Mouse (Mus musculus) yolk sac, embryonic 10.5 days (tissue): ENCODE data around the gene Fabp3.

Source experiments
- DNase-seq: peaks from one replicate; pipeline ENCODE4 v3.0.0-alpha.2; 2017; ENCODE audit warnings: low spot score

Fabp3 gene

DNA sequence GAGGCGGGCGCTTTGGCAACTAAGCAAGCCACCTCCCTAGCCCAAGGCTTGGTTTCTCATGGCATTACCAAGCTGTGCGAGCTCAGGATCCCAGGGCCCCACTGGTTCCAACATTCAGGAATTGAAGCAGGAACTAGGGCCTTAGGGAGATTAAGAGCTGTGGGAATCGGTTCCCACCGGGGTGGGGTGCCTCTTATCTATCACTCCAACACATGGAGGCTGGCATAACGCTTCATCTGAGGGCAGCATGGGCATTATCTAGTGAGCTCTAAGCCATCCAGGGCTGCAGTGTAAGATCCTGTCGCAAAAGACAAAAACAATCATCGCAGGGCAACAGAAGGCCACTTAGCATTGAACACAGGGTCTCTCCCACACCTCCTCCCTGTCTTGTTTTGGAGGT, 13.9 kb upstream of the Fabp3 start:
- DNase-seq: no peak

DNA sequence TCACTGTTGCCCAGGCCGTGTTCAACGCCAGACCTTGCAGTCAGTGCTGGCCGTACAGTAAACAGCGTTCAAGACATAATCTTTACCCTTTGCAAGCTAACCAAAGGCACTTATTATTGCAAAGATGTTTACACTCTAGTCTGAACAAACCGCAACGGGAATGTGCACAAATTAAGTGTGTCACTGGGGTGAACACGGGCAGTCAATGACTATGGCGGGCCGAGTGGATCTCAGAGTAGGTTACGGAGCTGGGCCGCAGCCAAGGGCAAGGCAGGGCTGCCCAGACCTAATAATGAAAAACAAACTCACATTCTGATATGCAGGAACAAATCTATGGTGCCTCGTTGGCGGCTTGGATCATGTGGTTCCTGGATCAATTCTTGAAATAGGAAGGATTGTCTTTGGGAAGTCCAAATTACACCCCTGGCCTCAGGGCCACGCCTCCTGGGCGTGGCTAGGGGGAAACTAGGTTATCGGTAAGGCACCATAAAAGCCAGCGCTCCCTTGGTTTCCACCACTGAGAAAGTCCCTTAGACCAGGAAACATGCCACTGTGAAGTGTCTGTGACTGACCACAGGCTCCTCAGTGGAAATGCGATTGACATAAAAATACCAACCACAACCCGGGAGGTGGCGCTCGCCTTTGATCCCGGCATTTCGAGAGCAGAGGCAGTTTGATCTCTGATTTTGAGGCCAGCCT, 13.2 kb upstream of the Fabp3 start:
- DNase-seq: no peak

DNA sequence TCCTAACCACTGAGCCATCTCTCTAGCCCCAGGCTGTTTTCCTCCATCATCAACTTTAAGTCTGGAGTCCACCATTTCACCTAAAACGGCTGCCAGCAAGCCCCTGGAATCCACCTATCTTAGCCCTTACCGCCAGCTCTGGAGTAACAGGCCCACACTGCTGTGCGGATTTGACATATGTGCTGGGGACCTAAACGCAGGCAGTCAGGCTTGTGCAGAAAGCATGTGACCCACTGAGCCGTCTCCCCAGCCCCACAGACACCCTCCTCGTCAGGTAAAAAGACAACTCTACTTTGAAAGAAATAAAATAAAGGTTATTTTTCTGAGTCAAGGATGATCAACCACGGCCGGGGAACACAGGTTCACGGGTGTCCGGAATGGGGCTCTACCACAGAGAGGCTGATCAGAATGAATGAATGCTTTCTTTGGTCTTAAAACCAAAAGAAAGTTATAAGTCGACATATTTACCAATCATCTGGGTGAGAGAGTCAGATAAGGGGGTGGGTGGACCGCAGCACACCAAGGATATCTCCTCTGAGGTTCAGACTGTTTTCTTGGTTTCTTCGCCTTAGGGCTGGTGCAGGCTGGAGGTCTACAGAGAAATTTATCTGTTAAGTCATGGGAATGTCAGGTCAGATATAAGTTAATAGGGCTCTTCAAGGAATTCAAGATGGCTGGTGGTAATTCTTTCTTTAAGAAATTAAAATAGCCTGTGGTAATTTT, 12.0 kb upstream of the Fabp3 start:
- DNase-seq: no peak

DNA sequence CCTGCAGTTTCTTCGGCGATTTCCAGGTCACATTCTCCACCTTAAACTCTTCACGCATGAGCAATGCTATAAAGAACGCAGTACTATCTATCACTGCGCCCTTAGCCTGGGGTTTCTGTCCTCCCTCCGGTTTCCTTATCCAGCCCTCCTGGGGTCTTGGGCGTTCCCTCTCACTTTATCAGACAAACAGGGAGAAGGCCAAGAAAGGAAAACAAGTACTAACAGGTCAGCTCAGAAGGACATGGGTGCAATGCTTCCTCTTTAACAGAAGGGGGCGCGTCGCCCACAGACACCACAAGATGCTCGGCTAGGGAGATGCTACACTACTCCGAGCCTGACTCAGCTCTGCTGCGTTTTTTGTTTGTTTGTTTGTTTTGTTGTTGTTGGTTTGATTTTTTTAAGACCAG, 11.3 kb upstream of the Fabp3 start:
- peak; percentile 53 for DNase-seq

DNA sequence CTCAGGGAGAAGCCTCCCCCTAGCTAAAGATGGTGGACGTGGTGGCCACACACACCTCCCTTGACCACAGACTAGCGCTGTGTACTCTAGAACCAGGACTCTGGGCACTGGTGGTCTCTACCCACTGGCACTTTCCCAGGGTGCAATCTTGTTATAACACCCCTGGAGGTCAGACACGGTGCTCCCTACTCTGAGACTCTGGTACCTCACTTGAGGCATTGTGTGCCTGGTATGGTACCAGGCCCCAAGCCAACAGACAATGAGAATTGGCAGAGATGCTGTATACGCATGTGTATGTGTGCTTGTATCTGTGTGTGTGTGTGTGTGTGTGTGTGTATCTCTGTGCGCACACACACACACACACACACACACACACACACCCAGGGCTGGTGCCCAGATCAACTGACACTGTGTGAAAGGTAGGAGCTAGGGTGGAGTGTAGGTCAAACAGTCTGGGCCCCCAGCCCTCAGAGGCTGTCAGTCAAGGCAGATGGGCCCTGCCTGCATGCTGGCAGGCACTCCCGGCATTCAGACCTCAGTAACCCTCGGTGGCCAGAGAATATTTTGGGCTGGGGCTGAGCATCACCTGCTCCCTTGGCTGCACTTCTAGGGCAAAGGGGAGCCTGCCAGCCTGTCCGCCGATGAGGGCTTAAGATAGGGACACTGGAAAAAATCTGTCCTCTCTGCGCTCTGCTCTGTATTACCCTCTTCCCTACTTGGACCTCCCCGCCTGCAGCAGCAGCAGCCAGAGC, 9.3 kb upstream of the Fabp3 start:
- DNase-seq: no peak

DNA sequence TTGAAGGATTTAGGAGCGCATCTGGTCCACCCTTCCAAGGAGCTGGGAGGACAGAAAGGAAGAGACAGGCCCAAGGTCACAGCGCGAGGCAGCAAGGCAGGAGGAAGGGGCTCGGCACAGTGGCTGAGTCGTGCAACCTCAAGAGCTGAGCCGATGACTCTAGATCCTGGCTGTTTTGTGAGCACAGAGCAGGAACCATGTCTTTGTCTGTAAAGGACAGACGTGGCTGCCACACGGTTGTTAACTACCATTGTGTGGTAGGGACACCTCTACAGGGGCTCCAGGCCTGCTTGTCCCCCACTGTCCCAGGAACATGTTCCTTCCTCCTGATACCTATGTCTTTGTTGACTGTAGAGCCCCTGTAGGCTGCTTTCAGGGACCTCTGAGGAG, 8.8 kb upstream of the Fabp3 start:
- DNase-seq: no peak

DNA sequence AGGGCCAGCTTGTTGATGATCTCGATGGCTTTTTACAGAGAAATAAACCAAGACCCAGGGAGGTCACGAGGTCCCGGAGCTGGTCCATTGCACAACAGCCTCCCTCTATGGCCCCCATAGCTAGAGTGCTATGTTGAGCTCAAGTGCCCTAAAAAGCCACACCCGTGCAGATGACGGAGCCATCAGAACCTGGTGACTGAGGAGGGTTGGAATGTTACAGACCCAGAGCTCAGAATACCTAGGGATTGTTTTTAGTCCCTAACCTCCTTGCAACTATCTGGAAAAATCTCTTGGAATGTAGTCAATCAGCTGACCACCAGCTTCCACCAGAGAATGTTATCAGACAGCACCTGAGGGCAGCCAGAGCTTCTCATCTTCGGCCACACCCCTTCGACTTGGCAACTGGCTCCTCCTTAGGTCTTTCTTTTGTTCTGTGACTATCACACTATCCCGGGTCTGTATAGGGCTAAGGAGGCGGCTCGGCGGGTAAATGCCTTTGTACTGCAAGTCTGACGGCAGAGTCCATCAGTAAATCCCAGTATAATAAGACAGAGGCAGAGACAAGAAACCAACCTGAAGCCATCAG, 6.0 kb upstream of the Fabp3 start:
- peak; percentile 60 for DNase-seq

DNA sequence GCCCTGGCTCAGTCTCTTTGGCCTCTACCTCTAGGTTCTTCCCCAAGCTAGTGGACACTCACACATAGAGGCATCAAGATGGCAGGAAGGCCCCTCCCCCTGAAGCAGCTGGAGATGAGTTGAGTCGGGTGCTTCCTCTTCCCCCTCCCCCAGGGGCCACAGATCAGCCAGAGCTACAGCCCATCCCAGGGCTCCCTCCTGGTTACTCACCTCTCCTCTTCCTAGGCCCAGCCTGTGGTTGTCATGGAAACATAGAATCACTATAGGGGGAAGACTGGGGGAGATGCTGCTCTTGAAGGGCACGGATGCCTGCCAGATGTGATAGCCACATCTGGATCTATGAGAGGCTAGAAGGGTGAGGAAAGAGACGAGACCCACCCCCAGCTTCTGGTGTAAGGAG, 3.6 kb upstream of the Fabp3 start:
- DNase-seq: no peak

DNA sequence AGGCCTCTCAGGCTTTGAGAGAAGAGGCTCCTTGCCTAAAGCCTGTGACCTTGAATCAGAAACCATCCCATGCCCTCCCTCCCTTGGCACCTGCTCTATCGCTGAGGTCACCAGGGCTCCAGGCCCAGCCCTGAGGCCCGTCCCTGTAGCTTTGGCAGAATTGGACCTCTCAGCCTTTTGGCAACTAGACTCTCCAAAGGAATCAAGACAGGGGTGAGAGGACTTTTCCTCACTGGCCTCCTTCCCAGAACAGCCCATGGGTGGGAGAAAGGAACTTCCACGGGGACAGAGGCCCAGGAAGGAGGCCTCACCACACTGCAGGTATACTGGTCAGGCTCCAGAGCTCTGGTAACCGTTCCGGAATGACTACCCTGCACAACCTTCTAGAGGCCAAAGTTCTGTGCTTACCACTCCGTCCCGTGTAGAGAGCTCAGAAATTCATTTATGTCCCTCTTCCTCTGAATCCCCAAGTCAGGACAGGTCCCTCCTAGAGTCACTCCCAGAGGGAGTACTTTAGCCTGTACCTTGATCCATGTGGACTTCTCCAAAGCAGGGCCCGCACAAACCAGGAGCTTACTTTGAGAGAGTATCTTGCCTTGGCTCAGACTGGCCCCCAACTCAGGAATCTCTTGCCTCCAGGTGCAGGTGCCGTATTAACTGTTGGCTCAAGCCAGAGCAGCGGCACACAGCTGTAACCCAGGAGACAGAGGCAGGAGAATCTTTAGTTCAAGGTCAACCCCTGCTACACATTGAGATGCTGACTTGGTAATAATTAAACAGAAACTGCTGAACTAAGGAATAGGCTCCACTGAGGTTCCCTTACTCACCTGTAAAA, 1.4 kb upstream of the Fabp3 start:
- peak; percentile 38 for DNase-seq

DNA sequence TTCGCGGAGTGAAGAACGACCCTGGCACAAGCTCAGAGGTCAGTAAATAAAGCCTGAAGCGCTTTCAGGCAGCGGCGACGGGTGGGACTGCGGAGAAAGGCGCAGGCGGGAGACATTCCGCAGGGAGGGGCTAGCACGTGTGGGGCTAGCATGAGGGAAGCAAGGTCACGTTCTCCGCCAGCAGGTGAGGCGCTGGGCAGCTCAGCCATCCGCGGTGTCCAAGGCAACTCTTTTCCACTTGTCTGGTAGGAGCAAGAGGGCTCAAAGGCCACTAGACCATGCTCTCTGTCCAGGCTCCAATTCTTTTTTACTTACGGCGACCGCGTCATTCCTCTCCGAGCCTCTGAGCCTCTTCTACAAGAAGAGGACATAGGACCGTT, 554 bp upstream of the Fabp3 start:
- peak; percentile 84 for DNase-seq

DNA sequence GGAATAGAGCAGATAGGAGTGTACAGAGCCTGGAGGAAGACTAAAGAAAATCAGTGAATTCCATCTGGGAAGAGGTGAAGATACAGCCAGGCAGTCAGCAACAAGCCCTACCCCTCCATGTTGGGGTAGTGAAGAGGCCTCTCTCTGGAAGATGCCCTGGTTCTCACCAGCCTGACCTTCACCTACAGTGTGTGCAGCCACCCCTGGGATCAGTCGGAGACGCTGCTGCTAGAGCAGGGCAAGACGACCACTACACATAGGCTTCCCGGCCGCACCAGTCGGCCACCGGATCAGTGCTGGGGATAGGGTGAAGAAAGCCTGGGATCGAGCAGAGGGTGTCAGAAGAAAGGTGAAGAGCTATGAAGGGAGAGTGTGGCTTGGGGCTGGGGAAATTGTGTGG, 859 bp downstream of the Fabp3 start:
- no peak for DNase-seq

DNA sequence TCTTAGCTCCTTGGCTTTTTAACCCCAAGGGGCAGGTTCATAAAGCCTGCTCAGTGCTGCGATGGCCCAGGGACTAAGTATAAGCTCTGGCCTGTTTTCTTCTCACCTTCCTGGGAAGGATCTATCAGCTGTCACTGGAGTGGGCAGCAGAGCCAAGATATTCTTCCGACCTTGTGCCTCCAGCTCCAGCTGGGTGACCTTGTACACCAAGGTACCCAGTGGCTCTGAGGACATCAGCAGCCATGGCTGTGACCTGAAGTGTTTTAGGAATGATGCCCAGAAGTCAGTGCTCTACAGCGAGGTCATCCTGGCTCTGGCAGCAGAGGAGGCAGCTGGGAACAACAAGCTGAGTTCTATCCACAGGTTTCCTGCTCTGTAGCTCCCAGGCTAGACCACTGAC, 4.1 kb downstream of the Fabp3 start:
- DNase-seq: no peak

DNA sequence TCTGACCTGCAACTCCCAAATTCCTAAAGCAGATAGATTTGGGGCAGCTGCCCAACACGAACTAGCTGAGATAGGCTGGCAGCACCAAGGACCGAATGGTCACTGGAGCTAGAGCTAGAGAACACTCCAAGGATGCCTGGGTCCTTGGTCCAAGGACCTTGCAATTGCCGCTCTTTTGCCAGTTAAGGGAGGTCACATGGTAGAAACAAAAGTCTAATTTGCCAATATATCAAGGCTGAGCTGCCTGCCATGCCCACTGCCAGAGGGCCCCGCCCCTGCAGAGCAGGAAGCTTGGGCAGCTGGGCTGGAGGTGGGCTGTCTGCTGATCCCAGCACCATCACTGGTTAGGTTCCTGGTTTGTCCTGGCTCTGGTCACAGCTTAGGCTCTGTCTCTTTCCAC, 5.2 kb downstream of the Fabp3 start:
- no peak for DNase-seq

DNA sequence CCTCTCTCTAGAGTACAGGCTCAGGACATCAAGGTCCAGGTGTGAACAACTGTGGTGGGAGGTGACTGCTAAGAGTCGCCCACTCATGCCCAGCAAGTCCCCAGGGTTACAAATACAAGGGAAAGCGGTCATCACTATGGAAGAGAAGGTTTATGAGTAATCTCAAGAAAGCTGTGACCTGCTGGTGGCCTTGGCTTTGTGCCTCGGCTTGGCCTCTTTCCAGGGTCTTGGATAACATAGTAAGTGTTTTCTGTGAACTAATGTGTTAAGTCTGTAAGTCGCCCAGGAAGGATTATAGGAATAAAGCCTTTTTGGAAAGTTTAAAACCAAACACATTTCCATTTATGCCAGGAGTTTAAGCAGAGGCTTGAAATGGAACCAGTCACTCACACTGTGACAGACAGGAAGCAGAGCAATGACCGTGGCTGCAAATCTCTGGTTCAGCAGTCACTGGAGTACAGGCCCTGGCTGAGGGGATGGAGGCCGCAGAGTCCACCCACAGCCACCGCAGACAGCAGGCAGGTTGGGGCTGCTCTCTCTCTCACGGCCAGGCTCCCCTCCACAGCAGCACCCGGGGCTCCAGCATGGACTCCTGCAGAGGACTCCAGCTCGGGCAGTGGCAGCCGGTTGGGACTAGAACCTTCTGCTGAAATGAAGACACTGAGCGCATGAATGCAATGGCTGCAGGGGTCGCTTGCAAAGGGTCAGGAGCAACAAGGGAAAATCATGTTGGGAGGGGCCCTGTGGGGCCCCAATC, 7.6 kb downstream of the Fabp3 start:
- DNase-seq: no peak

DNA sequence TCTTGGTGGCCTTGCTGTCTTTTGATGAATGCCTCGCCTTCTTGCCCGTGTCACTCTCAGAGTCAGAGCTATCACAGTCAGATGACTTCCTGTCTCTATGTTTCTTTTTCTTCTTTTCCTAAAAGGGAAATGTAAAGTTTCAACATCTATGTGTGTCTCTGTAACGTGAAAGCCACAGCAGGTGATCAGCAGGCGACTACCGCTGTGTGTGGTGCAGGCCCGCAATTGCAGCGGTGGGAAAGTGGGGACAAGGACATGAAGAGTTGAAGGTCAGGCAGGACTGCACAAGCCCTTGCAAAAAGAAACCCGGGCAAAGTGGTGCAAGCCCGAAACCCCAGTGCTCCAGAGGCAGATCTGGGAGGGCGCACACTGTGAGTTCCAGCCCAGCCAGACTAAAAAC, 8.3 kb downstream of the Fabp3 start:
- DNase-seq: no peak

DNA sequence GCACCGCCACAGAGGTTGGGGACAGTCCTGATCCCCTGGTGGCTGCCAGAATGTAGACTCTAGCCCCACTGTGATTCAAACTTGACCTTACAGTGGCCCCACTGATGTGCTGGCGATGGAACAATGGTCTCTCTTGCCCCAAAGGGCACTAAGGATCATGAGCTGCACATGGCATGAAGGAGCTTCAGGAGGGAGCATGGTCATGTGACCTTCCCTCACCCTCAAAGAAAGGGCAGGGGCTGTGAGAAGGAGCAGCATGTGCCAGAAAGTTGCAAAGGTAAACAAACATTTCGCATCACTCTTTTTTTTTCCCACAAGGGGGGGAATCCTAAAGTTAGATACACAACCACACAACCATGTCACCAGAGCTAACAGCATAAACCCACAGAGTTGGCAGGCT, 9.7 kb downstream of the Fabp3 start:
- no peak for DNase-seq

DNA sequence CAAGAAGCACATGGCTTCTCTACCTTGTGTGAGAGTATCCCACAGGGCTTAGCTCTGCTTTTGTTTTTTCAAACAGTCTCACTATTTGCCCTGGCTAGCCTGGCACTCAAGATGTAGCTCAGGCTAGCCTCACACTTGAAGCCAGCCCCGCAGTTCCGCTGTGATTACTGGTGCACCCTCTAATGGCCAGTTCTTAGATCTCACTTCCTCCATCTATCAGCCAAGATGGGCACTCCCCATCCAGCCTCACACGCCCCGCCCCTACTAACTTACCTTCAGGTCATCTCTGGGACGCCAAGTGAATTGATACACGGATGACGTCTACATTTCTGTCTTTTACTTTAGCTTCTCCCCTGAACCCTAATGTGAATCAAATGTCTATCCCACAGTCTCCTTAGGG, 11.2 kb downstream of the Fabp3 start:
- no peak for DNase-seq

DNA sequence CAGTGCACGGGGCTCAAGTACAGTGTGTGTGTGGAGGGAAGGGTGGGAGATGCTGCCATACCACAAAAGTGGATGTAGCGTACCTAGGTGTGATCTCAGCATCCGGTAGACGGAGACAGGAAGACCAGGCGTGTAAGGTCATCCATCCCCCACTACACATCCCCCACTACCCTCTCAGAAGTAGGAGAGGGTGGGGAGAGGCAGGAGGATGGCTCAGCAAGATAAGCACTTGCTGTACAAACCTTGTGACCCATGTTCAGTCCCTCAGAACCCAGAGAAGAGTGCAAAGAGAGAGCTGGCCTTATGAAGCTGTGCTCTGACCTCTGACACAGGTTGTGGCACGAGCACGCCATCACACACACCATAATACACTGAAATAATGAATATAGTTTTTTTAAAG, 13.2 kb downstream of the Fabp3 start:
- DNase-seq: no peak

DNA sequence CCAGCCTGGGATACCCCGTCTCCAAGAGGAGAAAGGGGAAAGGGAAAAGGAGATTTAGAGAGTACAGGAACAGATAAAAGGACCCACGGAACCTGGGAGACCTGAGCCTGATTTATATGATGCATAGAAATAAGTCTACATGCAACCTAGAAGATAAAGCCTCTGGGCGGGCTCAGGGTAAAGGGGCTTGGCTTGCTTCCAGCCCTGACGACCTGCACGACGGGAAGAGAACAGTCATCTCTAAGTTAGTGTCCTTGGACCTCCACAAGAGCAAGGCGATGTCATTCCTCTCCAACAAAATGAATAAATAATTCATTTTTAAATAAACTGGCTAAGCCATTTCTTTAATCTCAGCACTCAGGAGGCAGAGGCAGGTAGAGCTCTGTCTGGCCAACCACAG, 14.2 kb downstream of the Fabp3 start:
- no peak for DNase-seq

DNA sequence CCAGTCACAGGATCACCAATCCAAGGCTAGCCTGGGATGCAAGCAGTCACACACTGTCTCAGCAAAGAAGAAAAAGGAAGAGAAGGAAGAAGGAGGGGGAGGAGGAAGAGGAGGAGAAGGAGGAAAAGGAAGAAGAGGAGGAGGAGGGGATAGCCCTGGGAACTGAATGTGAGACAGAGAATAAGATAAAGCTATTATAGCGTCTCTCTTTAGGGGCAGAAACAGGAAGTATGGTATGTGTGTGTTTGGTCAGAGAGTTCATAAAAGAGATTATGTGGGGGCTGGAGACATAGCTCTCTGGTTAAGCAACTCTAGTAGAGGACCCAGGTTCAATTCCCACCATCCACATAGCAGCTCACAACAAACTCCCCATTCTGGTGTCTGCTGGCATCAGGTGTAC, 14.8 kb downstream of the Fabp3 start:
- no peak for DNase-seq

DNA sequence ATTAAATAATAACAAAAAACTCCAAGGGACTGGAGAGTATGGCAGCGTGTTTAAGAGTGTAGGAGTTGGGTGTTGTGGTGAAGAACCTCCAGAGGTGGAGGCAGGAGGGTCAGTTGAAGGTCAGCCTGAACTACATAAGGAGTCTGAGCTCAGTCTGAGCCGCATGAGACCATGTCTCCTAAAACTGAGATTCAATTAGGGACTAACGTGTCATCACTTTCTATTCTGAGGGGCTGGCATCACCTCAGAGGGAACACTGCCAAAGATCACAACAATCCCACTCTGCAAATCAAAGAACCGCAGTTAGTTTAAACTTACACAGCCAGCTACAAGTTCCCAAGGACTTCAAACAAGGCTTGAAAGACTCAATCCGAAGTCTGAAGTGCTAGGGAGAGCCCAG, 15.2 kb downstream of the Fabp3 start:
- no peak for DNase-seq
